Mouse (Mus musculus) CH12F3 (cell line): ENCODE results near the gene Trpm7.

ENCODE experiments used
- in situ Hi-C: fragments of 300-500 bp; cut with MboI; formaldehyde crosslinking; loops from 2 replicates; pipeline ENCODE4 v1.14.3; 2020; ENCODE audit warnings: low sequenced_read_pairs

The Trpm7 gene

GRCm38 (mm10) chr2:126817414-126817813, 58.6 kb downstream of the Trpm7 start:
- in situ Hi-C loops = no loop called here

DNA sequence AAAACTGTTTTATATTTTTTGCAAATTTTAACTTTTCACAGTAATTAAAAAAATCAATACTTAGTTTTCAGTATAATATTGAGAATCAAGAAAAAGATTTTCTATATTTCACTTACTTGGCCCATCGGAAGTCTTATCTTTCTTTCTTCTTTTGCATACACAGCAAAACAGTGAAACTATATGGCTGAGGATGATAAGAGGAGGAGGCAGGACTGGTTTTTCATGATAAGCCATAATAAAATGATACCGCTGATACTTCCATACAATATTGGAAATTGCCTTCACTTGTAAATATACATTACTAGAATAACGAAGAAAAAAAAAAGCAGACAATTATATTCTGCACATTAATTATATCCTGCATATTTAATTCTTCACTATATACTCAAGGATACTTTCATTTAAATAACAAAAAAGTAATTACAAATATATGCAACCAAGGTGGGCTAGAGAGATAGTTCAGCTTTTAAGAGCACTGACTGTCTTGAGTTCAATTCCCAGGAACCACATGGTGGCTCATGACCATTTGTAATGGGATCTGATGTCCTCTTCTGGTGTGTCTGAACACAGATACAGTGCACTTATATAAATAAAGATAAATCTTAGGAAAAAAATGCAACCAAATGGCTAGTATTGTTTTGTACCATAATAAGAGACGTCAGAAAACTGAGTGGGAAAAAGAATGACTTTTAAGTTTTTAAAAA, 59.2 kb downstream of the Trpm7 start:
- in situ Hi-C loops = no loop called here

GRCm38 (mm10) chr2:126815822-126816221, 60.2 kb downstream of the Trpm7 start:
- in situ Hi-C loops = no loop called here

GRCm38 (mm10) chr2:126801980-126802379, 74.0 kb downstream of the Trpm7 start:
- in situ Hi-C loops = no loop called here

GRCm38 (mm10) chr2:126798455-126798854, 77.6 kb downstream of the Trpm7 start:
- in situ Hi-C loops = no loop called here

DNA sequence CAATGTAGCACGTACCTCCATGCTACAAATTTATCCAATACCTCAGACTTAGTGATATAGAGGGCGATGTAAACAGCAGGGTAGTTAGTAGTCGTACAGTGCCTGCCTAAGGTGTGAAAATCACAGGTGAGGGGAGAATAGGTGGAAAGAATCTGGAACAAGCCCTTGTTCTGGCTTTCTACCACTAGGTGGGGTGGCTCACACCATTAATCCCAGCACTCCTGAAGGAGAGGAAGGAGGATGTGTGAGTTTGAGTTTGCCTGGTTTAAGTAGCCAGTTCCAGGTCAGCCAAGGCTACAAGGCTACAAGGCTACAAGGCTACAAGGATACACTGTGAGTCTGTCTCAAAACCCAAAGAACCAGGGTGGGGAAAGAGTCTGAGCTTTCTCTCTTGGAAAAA, 80.3 kb downstream of the Trpm7 start:
- in situ Hi-C loops = no loop called here

DNA sequence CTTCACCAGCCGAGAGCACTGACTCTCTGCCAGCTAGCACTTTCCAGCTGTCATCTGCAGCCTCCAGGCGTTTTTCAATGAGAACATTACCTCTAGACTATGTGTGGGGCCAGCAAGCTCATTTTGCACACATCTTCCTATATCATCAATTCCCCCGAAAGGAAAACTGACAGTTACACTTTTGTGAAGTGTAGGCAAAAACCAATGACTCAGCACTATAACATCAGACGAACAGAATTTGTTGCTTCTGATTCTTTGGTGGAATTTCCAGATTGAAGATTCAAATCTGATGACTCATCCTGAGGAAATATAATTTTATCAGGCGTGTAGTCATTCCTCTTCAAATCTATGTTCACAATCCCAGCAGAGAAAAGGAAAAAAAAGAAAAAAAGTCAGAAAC, 83.4 kb downstream of the Trpm7 start:
- in situ Hi-C loops = no loop called here

DNA sequence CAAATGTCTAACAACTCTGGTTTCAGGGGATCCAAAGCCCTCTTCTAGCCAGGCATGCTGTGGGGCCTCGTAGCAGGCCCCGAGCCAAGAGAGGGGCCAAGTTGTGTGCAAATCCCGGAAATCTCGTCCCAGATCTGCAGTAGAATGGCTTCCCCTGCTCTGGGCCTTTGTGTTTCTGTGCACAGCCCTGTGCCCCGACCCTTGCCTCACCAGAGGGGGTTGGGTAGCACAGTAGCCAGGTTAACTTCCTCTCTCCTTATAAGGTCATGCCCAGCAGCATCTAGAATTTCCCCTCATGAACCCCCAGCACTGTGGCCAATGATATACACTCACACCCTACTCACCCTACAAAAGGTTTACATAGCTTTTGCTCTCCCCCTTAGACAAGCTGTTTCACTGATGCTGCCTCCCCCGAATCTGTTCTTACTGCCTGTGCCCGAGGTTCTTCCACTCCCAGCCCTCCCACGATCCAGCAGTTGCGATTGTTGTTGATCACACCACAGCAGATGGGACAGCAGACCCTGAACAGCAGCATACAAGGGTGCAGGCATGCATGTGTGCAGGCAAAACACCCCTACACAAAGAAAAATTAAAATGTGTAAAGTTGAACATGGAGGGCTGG, 88.2 kb downstream of the Trpm7 start:
- in situ Hi-C loops = no loop called here

DNA sequence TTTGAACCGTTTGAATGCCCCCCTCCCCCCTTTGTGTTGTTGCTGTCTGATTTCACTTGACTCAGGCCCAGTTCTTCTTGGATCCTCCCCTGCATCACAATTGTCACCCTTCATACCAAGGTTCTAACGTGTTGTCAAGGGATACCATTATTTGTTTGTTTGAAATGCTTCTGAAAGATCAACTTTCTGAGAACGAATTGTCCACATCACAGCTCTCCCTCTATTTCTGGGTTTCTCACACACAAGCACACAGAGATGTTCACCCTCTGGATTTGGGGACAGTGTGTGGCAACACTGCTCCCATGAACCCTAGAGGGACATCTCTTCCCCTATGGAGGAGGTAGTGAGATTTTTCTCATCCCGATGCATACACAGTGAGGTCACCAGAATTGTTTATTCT, 92.7 kb downstream of the Trpm7 start, which contains the start of gene Usp50:
TSS of gene Usp50 (minus strand) at position 101 of the 400 bp plus-strand sequence.
- in situ Hi-C loops = no loop called here

DNA sequence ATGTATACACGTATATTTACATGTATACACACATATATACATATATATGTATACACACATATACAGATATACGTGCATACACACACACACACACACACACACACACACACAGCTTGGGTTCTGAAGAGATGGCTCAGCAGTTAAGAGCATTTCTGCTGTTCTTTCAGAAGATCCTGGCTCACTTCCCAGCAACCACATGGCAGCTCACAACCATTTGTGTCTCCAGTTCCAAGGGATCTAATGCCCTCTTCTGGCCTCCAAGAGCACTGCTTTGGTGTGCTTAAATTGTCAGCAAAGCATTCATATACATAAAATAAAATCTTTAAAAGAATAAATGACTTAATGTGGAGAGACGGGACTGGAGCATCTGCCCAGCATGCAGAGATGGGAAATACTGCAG, 93.6 kb downstream of the Trpm7 start:
- in situ Hi-C loops = no loop called here

DNA sequence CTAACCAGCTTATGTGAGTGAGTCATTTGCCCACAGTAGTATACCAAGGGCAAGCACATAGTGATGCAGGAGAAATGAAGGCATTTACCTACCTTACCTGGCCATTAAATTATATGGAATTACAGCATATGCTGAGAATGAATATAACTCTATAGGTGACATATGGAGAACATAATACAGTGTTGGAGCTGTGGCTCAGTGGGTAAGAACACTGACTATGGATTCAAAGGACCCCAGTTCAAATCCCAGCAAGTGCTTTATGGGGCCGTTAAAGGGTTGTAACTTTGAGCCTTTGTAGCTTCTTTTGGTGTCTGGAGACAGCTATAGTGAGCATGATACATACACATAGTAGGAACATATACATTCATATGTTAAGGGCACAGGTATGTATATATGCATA, 94.6 kb downstream of the Trpm7 start:
- in situ Hi-C loops = no loop called here

DNA sequence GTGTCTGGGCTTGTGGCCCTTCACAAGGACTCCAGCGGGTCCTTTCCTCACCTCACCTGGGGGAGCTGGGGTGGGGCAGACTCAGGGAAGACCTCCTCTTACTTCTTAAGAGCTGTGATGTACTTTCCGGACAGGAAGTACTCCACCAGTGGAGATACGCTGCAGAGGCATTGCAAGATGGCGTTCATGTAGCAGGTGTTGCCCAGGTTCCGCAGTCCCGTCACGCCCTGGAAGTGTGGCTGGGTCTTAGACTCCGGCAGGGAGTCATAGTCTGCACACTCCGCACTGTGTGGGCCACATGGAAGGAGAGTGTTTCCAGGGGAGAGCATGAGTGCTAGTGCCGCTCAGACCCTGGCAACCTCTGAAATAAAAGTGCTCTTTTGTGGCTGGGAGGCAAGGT, 95.7 kb downstream of the Trpm7 start:
- in situ Hi-C loops = no loop called here

DNA sequence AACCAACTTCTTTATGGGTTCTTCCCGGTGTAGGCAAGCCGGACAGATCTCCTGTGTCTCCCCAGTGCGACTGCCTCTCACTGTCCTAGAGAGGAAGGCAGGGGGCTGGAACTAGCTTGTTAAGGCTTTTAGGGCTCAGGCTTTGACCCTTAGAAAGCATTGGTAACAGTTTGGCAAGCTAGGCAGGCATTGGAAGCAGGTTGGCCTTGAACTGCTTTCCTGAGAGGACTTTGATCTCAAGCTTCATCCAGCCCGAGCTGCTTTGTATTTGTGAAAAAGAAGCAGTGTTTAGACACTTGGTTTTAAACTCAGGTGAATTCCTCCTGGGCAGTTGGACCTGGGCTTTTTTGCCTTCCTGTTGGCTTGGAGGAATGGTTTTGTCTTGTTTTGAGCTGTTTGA, 97.2 kb downstream of the Trpm7 start:
- in situ Hi-C loops = no loop called here

DNA sequence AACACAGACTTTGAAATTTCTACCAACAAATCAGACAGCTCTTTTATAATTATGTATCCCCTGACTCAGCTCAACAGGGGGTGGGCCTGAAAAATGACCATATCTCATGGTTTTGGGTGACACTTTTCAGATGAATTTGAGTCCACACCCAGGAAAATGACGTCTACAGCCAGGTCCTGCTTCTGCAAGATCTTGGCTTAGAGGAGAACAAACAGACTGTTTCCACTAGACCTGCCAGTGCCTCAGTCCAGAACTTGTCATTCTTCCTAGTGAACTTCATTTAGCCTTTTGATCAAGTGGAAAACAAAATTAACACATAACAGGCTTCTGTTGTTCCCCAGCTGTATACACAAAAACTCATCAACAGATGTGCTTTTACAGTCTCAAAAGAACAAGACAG, 99.6 kb downstream of the Trpm7 start:
- in situ Hi-C loops = no loop called here

GRCm38 (mm10) chr2:126775951-126776350, 100.1 kb downstream of the Trpm7 start:
- in situ Hi-C loops = no loop called here

DNA sequence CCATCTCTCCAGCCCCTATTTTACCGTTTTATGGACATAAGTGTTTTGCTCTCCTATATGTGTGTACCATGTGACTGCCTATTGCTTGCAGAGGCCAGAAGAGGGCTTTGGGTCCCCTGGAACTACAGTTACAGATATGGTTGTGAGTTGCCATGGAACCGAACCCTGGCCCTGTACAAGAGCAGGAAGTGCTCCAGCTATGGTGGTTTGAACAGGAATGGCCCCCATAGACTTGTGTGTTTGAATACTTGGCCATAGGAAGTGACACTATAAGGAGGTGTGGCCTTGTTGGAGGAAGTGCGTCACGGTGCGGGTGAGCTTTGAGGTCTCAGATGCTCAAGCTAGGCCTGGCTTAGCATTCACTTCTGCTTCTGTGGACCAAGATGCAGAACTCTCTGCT, 103.8 kb downstream of the Trpm7 start:
- in situ Hi-C loops = no loop called here

DNA sequence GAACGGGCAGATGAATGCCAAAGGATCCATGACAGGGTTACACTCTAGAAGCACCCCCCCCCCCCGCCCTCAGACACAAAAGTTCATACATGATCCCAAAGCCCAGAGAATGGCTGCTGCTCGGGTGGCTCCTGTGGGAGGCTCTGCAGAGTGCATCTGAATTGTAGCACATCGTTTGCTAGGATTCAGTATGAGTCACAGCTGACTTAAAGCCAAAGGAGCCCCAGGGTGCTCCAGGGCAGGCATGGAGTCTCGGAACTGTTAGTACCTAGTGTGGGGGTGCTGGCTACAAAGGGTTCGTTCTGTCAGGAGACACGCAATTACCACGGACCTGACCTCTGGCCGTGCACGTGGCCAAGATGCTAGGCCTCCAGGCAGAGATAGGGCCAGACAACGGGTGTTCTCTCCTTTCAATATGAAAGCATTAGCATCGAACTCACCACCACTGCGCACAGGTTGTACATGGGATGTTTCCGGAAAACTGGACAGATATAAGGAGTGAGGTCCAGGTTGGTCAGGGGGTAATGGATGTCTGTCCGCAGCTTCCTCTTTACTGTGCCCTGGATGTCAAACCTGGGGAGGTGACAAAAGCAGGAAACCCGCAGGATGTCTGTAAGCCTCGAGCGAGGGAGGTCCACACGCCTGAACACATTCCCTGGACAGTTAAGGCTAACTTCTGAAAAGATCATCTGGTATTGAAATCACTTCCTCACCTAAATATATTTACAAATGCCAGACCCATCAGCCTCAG, 106.4 kb downstream of the Trpm7 start:
- in situ Hi-C loops = no loop called here

GRCm38 (mm10) chr2:126768194-126768593, 107.8 kb downstream of the Trpm7 start:
- in situ Hi-C loops = no loop called here

GRCm38 (mm10) chr2:126767599-126767998, 108.4 kb downstream of the Trpm7 start:
- in situ Hi-C loops = no loop called here

DNA sequence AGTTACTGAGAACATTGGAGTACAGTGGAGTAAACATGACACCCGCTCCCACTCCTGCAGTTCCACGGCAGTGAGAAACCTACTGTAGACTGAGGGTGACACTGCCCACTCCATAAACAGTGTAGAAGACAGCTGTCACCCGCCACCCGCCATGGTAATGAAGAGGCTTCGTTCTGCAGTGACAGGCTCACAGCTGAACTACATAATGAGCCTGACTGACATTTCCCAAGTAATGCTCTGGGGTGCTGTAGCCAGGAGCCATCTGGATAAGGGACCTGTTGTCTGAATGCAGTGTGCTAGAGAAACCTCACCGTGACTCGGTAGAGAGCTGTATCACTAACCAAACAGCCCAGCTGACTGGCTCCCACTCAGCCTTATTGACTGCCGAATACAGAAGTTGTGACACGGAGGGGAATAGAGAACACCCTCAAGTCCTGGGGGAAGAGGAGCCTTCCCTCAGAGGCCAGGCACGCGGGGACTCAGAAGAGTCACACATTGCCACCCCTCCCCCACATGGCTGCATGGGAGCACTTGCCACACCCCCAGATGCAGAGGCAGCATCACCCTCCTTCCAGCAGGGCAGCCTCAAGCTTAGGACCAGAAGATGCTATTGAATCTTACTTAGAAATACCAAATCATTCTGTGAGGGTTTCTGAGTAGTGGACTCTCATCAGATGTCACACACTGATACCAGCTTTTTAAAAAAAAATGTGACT, 110.0 kb downstream of the Trpm7 start:
- in situ Hi-C loops = no loop called here

- in situ Hi-C loops = no loop called here
These were observed 116.7 kb downstream of the Trpm7 start for GRCm38 (mm10) chr2:126759351-126759750.
